Mouse (Mus musculus): ENCODE measurements at regions not wholly inside any gene's neighbourhood (a gene's known extent, or its start where the extent isn't known, plus 50 kb on each side); places are given as distances from the start of the nearest gene placed in this dataset.

DNA sequence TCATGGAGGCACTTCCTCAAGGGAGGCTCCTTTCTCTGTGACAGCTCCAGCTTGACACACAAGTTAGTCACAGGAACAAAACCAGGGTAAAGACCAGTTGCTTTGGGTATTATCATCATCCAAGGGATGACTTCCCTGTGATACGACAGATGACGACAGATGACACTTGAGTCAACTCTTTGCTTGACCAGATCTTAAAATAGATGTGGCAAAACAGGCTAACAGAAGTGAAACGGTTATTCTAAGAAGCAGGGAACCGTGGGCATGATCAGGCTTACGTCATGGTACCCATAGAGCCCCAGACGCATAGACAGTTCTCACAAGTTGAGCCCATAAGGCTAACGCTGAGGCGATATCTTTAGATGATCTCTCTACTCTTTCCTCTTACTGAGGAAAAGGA lies 160.3 kb downstream of the Dyrk2 start:
- DNase-seq (ENCODE audit: low read depth, low spot score) = no peak

DNA sequence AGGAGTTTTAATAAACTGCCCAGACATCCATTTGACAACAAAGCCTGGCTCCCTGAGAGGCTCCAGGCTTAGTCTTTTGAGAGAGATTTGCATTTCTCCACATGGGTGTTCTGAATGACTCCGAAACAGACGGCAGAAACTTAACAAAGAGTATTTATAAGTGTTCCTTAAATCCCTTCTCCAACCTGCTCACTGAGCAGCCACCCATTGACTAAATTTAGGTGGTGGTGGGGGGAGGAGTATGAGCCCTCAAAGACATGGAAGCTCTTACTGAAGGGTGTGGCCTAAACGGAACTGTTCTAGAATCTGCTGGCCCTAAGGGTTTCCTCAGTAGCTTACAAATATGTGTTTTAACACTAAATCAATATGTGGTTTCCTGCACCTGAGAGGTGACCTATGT lies 158.5 kb downstream of the Dyrk2 start:
- DNase-seq (ENCODE audit: low read depth, low spot score) = no peak

DNA sequence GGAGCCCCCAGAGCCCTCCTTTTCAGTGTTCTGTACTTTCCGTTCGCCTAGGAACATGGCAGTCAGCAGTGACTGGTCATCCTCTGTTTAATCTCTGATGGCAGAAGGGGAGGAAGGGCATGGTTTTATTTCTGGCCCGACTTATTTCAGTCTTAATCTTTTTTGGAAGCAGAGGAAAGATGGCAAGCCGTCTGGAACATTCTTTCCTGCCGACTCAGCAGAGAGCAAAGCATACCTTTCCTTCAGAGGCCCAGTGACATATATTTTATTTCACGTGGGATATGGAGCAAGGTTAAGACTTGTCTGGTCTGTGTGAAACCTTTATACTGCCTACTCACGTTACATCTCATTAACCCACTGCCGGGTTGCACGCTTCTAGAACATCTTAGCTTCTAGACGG lies 158.1 kb downstream of the Dyrk2 start:
- peak; percentile 2 for DNase-seq (ENCODE audit: low read depth, low spot score)

DNA sequence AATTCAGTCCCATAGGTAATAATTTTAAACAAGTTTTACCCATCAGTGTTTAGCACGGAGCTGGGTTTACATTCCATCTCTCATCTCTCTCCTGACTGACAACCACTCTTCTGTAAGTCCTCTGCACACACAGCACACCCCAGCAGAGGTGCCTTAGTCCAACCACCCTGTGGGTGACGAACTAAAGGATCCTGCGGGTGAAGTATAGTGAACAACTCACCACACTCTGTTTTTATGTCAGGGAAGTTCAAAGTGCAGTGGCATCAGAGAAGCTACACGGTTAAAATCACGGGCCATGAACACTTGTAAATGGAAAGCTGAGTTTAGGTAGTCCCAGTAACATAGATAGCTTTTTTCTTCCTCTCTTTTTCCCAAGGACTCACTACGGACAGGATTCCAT lies 157.1 kb downstream of the Dyrk2 start:
- DNase-seq (ENCODE audit: low read depth, low spot score) = no peak

DNA sequence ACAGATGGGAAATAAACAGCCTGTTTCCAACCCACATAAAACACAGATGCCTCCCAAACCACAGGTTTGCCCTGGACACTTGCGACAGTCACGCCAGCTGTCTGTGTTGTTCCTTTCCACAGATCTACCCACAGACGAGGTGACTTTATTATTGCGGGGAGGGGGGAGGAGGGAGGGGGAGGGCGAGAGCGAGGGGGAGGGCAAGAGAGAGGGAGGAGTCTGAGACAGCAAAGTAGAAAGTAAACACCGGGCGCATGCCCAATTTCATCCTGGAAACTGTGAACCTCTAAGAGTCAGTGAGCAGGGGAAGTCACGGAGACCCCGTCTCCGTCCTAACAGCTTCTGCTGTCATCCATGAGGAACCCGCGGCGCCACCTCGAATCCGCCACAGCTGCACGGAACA lies 155.8 kb downstream of the Dyrk2 start:
- no peak for DNase-seq (ENCODE audit: low read depth, low spot score)

DNA sequence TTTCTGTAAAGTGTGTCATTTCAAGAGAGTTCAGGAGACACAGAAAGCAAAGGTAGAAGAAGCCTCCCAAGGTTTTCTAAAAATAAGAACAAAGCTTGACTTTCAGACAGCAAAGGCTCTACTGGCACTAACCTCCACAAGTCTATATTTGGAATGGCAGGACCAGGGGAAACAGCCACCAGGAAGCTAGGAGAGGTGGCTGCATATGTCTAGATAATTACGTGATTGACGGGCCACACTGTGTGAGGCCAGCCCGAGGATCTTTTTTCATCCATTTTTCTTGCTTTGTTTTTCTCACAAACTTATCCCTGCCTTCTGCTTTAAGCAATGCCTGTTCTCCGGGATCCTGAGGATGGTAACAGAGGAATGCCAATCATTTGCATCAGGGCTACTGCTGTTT lies 155.4 kb downstream of the Dyrk2 start:
- no peak for DNase-seq (ENCODE audit: low read depth, low spot score)

DNA sequence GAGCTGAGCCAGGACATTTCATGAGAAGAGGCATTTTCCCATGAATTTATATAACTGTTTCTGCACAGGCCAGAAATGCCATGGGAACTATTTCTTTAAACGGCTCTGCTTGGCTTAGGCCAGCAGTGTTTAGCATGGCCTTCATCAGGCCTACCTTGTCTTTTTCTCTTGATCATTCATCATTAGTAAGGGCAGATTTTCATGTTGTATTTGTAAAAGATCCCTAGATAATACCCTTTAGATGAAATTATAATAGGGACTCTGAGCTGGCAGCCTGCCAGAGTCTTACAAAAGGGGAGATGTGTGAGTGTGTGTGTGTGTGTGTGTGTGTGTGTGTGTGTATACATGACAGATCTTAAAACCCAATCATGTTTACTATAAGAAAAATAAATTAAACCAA lies 149.4 kb downstream of the Dyrk2 start:
- DNase-seq (ENCODE audit: low read depth, low spot score) = no peak

DNA sequence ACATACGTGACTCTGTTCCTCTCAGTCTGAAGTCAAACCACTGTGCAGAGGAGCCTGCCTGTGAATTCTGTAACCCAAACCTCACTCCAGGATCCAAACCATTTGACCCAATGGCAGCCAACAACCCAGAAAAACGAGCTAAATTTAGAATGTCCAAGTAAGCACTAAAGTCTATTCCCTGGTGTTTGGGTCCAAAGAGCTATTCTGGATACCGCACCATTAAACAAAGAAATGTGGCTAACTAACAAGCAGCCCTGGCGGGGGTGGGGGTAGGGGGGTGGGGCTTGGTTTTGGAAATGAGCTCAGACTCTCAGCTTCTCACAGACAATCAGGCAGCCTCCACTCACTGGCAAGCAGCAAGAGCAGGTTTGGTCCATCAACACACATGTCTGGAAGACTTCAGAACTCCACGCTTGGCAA lies 147.9 kb downstream of the Dyrk2 start:
- DNase-seq (ENCODE audit: low read depth, low spot score) = no peak

DNA sequence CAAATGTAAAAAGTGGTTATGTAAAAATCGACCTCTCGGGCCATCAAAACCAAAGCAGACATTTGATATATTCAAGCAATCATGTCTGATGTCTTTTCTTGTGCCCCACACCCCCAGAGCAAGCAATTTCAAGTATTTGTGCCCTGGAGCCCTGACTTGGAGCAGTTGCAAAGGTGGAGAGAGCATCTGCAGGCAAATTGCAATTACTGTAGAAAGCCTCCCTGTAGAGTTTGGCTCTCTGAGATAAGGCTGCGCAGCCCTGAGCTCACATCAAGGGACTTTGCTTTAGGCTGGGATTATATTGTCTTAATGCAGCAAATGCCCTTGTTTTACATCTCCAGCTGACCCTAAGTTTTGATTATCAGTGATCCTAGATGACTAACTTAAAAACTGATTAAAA lies 147.3 kb downstream of the Dyrk2 start:
- DNase-seq (ENCODE audit: low read depth, low spot score) = no peak

DNA sequence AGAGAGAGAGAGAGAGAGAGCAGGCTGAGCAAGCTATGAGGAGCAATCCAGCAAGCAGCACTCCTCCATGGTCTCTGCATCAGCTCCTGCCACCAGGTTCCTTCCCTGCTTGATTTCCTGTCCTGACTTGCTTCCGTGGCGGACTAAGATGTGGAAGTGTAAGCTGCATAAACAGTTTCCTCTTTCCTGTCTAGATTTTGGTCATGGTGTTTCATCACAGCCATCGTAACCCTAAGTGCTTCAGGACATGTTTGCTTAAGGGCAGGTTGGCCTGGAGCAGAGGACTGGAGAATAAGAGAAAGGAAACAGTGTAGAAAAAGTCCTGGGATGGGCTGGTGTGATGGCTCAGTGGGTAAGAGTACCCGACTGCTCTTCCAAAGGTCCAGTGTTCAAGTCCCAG lies 133.9 kb downstream of the Dyrk2 start:
- DNase-seq (ENCODE audit: low read depth, low spot score) = no peak

DNA sequence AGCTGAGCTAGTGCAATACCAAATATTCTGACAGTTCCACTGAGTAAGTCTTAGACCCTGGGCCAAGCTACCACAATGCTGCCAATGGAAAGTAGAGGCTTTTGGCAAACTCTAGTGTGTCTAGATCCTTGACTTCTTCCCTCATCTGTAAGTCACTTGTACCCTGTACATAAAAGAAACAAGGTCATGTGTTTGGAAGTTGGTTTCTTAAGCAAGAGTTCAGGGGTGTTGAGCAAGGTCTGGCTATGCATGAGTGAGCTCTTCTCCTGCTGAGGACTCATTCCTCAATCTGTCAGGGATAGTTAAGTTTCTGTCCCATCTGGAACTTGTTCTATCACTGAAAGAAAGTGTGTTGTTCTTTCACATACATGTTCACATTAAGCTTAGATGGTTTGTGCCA lies 132.9 kb downstream of the Dyrk2 start:
- no peak for DNase-seq (ENCODE audit: low read depth, low spot score)

DNA sequence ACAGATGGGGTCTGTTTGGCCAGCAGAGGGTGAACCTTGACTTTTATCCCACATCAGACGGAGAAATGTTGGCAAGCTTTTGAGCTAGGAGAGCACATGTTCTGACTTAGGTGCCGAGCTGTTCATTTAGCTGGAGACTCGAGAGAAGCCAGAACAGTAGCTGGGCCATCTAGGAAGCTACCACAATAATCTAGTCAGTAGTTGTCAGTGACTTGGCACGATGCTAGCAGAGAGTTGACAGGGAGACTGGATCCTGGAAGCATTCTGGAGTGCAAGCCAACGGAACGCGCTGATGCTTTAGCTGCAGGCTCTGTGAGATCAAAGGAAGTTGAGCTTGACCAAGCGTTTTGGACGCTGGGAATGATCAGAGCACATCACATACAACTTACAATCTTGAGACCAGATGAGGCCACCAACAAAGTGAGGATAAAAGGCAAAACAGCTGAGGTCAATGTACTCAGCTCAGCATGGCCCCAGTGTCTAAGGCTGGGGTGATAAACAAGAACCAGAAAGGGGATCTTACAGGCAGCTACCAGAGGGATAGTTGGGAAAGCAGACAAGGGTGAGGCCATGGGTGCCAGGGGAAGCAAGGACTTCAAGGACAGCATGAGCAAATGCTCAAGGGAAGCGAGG lies 130.0 kb downstream of the Dyrk2 start:
- no peak for DNase-seq (ENCODE audit: low read depth, low spot score)

DNA sequence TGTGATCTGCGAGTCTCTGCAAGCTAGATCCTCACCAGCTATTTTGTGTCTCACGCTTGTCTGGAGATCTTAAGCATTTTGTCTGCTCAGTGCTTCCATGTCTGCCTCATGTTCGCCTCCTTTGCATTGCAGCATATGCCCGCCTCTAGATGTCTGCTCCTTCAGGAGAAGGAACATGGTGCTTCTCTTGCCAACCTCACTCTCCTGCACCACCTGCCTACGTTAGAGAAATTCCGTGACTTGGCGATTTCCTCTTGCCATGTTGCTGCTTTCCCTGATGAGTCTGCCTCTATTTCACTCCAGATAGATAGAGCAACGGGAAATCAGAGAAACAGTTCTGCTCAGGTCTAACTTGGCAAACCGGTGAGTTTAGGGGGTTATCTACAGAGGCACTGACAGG lies 126.2 kb downstream of the Dyrk2 start:
- no peak for DNase-seq (ENCODE audit: low read depth, low spot score)

DNA sequence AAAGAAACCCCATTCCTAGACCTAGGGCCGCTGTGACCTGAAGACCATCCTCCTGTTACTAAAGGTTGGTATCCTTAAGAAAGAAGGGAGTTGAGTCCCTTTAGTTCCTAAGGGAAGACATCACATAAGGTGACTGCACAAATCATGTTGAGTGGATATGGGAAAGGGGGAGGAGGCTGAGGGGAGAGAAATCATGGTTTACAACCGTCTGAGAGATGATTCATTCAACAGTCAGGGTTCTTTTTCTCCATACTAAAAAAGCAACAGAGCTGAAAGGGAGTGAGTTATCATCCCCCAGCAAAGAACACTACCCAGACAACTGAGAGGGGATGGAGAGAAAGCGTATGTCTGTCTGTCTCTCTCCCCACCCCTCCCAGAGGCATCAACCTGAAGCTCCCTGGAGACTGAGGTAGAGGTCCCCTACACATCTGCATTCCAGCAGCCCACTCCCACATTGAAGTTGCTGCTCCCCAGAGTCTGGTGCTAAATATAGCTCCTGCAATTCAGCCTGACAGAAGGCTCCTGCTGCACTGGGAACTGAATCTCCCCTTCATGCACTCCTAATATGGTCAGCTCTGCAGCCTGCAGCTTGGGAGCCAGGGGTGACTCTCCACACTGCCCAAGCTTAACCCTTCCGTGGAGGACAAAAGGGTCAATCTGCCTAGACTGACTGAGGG lies 123.2 kb downstream of the Dyrk2 start:
- DNase-seq (ENCODE audit: low read depth, low spot score) = no peak

DNA sequence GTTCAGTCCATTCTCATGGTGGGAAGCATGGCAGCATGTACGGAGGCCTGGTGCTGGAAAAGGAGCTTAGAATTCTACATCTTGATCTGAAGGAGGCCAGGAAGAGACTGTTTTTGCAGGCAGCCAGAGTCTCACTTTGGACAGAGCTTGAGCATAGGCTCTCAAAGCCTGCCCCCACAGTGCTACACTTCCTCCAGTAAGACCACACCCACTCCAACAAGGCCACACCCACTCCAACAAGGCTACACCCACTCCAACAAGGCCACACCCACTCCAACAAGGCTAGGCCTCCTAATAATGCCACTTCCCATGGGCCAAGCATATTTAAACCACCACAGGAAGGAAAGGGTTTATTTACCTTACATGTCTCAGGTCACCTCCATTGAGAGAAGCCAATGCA lies 121.0 kb downstream of the Dyrk2 start:
- DNase-seq (ENCODE audit: low read depth, low spot score) = no peak

DNA sequence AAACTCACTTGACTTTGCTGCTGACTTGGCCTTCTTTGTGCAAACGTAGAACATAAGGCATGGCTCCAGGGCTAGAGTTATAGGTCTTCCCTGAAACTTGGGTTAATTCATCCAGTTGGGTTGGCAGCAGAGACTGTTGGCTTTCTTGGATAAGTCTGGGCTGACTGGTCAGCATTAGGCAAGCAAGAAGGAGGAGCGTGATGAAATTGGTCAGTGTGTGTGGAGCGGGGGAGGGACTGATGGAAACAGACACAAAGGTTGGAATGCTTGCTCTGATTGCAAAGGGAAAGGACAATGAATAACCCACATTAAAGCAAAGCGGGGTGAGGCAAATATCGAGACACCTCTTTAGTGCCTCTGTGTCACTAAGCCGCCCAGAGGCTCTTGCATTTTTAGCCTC lies 120.3 kb downstream of the Dyrk2 start:
- DNase-seq (ENCODE audit: low read depth, low spot score) = no peak

DNA sequence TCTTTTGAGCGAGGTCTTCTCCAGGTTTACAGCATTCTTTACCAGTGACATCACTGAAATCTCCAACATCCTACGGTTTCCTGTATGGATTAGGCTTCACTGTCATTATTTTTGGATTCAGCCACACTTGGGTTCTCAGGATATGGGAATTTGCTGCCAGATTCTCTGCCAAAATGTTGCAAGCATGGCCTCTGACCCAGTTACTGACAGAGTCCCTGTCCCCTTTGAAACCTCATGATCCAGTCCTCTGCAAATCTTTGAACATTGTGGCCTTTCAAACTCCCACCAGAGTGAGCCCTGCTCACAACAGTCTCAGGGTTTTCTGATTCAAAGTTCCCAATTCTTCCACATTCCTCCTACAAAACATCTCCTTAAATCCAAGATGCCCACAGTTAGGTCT lies 118.9 kb downstream of the Dyrk2 start:
- DNase-seq (ENCODE audit: low read depth, low spot score) = no peak

DNA sequence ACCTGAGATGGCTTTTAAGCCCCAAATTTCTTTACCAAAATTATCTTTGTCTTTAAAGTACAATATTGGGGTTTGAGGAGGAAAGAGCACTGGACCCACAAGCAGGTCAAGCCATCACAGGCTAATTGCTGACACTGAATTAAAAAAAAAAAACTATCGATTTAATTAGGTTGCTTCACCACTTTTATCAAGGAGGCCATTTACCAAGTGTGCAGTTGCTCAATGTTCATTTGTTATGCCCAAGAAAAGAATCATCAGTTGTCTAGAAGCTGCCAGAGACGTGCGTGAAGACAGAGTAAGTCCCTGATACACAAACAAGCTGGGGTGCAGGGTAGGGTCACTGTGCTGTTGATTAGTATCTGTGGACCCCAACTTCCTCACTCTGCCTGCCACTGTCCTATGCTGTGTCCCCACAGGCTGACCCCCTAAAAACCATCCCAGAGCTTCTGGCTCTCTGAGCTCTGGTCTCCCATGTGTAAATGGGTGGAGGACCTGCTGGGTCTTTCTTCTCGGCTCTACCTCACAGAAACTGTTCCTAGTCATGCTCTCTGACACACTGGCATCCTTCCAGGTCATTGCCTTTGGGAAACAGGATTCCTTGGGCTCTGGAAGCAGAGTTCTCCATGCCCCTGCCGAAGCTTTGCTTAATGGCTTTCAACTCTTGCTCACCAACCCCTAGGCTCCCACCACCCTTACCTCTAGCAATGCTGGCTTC lies 116.8 kb downstream of the Dyrk2 start:
- no peak for DNase-seq (ENCODE audit: low read depth, low spot score)

DNA sequence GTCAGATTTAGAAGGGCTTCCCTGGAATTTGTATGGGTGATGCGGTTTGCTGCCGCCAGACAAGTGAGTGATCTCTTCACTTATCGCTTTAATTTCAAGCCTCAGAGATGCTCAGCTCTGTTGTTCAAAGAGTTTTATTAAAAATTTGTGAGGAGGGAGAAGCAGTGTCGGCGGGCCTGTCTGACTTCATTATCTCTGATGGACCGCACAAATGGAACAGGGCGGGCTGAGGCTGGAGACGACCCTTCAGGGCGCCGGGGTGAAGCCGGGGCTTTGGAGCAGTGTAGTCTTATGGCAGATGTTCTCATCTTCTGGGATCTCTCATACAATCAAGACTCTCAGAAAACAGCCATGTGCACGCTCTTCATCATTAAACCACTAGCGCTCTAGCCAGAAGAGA lies 115.2 kb downstream of the Dyrk2 start:
- DNase-seq (ENCODE audit: low read depth, low spot score) = no peak

DNA sequence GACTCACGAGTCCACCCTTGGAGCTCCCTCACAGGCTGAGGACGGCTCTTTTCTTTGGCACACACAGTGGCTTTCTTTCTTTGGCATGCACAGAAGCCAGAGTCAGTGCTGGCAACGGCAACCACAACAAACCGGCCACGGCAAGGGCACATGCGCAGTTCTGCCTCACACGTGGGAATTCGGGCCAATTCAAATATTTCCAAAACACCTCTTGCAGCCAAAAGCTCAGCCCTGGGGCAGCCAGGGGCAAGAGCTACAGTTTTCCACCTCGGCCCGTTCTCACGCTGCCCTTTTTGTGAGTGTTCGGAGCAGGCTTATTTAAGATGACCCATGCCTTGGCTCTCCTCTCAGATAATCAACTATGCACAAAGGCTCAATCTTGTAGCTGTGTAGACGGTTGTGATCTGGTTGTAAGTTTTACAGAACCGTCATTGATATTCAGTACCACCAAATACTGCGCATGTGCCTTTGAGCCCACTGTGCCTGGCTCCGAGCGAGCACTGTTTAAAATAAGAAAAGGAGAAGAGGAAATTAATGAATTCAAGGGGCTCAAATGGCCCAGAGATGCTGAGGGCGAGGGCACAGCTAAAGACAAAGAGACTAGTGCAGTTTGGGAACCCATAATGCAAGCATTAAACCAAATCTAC lies 111.1 kb downstream of the Dyrk2 start:
- no peak for DNase-seq (ENCODE audit: low read depth, low spot score)

DNA sequence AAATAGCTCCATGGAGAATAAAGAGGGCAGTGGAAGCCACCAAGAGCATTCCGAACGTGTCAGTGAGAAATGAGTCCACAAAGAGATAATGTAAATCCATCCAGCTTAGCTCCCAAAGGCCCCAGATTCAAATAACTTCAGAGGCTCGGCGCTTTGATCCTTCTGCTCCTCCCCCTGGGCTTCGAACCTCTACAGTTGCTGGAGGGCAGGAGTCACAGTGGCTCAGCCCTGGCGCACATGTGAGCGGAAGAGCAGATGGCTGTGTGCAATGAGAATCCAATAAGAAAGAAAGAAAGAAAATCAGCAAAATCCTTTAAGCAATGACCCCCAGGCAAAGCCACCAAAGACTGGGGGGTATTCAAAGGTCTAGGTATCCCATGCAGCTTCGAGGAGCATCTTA lies 109.6 kb downstream of the Dyrk2 start:
- DNase-seq (ENCODE audit: low read depth, low spot score) = no peak

DNA sequence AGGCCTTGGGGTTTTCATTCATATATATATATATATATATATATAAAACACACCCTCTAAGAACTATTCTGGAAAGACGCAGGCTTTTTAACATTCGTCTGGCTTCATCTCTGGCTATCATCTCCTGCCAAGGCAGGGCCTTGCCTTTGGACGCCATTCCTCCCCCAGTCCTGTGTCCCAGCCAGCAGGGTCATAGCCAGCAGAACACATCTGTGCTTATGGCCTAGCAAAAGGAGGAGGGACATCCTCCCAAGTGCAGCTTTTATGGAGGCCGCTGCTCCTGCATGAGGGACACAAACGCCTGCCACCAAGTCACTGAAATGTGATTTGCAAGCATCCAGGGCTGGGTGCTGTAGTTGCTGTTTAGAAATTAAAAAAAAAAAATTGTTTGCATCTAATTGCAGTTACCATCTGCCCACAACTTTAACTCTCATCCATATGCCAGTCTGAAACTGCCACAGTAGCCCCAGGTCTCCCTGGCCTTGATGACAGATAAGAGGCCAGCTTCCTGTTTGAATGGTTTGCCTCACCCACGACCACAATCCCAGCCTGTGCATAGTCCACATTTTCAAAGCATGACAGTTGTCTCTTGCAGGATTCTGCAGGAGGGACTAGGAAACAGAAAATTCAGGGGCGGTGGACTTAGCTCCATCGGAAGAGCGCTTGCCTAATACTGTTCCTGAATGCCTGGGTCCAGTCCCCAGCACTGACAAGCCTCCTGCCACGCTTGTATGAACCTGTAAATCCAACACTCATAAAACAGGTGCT lies 108.7 kb downstream of the Dyrk2 start:
- DNase-seq (ENCODE audit: low read depth, low spot score) = peak; percentile 20

Measured in 3T3-L1 (cell line).